Mouse (Mus musculus): Measurements from ENCODE around the gene Msi2. TPM values are rescaled to one million over a fixed set of nuclear protein-coding genes. Genes with fewer than 3 reads are reported as not detected.

Gene Msi2
- total and polyA plus RNA-seq, 3 experiments = 36.5 to 197 (median 144) TPM

- H3K4me1 ChIP-seq (ENCODE audit: insufficient read depth, low read depth, low read length) = no peaks in the 10 kb centered on the region
- no peak for TF ChIP-seq TAL1 (conservative IDR thresholded peaks at IDR 0.05; ENCODE audit: low read depth, low read length)
- no peak for TF ChIP-seq GATA2 (IDR thresholded peaks at IDR 0.05; ENCODE audit: borderline replicate concordance, low read depth, low read length)
- no peak for TF ChIP-seq GATA1 (IDR thresholded peaks at IDR 0.05; ENCODE audit: borderline replicate concordance, low read length)
- ATAC-seq (ENCODE audit: extremely low read depth, insufficient number of reproducible peaks, low FRiP score, poor library complexity, severe bottlenecking) = no peak
- no peak overlapping the region for H3K4me3 ChIP-seq (ENCODE audit: low read depth, low read length)
- no peak for DNase-seq (ENCODE audit: low spot score)
- H3K27me3 ChIP-seq (ENCODE audit: insufficient read depth, low read length) = peaks cover 36% of the 10 kb centered on the region
- no peaks in the 10 kb centered on the region for H3K9me3 ChIP-seq (replicated peaks)
- H3K36me3 ChIP-seq (replicated peaks) = no peaks in the 10 kb centered on the region
Measured at GRCm38 (mm10) chr11:88330799-88331198, 387.5 kb downstream of the Msi2 start.

GRCm38 (mm10) chr11:88328813-88329595 is 389.3 kb downstream of the Msi2 start:
- no peak overlapping the region for H3K4me3 ChIP-seq (ENCODE audit: low read depth, low read length)
- H3K36me3 ChIP-seq (replicated peaks) = no peaks in the 10 kb centered on the region
- no peak for DNase-seq (ENCODE audit: low spot score)
- no peak for ATAC-seq (ENCODE audit: extremely low read depth, insufficient number of reproducible peaks, low FRiP score, poor library complexity, severe bottlenecking)
- H3K27me3 ChIP-seq (ENCODE audit: insufficient read depth, low read length) = peaks cover 35% of the 10 kb centered on the region
- TF ChIP-seq CTCF (IDR thresholded peaks at IDR 0.05; ENCODE audit: low read depth, low read length) = no peak
- no peak for TF ChIP-seq POLR2AphosphoS5 (IDR thresholded peaks at IDR 0.05; ENCODE audit: insufficient replicate concordance, low read depth, low read length)
- no peaks in the 10 kb centered on the region for H3K4me1 ChIP-seq (ENCODE audit: insufficient read depth, low read depth, low read length)
- no peaks in the 10 kb centered on the region for H3K9me3 ChIP-seq (replicated peaks)

- DNase-seq (ENCODE audit: low spot score) = no peak
- no peak overlapping the region for H3K4me3 ChIP-seq (ENCODE audit: low read depth, low read length)
- H3K4me1 ChIP-seq (ENCODE audit: insufficient read depth, low read depth, low read length) = no peaks in the 10 kb centered on the region
- no peak for ATAC-seq (ENCODE audit: extremely low read depth, insufficient number of reproducible peaks, low FRiP score, poor library complexity, severe bottlenecking)
- no peaks in the 10 kb centered on the region for H3K9me3 ChIP-seq (replicated peaks)
- TF ChIP-seq TAL1 (conservative IDR thresholded peaks at IDR 0.05; ENCODE audit: low read depth, low read length) = no peak
- no peak for TF ChIP-seq POLR2AphosphoS5 (IDR thresholded peaks at IDR 0.05; ENCODE audit: insufficient replicate concordance, low read depth, low read length)
- no peak for TF ChIP-seq GATA2 (IDR thresholded peaks at IDR 0.05; ENCODE audit: borderline replicate concordance, low read depth, low read length)
- TF ChIP-seq GATA1 (IDR thresholded peaks at IDR 0.05; ENCODE audit: borderline replicate concordance, low read length) = no peak
- TF ChIP-seq CTCF (IDR thresholded peaks at IDR 0.05; ENCODE audit: low read depth, low read length) = no peak
- H3K27me3 ChIP-seq (ENCODE audit: insufficient read depth, low read length) = peaks cover 32% of the 10 kb centered on the region
- no peaks in the 10 kb centered on the region for H3K36me3 ChIP-seq (replicated peaks)
Measured at GRCm38 (mm10) chr11:88327016-88327415, 391.3 kb downstream of the Msi2 start.

GRCm38 (mm10) chr11:88318850-88319249 is 399.5 kb downstream of the Msi2 start:
- Histone ChIP-seq H3K4me3 (ENCODE audit: low read depth, low read length) (no peak overlapping the region), H3K9me3 (replicated peaks) (no peaks in the 10 kb centered on the region), H3K27me3 (ENCODE audit: insufficient read depth, low read length) (peaks cover 9% of the 10 kb centered on the region), H3K36me3 (replicated peaks) (no peaks in the 10 kb centered on the region), H3K4me1 (ENCODE audit: insufficient read depth, low read depth, low read length) (no peaks in the 10 kb centered on the region)
- DNase-seq (ENCODE audit: low spot score) (no peak), ATAC-seq (ENCODE audit: extremely low read depth, insufficient number of reproducible peaks, low FRiP score, poor library complexity, severe bottlenecking) (no peak)
- TF ChIP-seq GATA2 (IDR thresholded peaks at IDR 0.05; ENCODE audit: borderline replicate concordance, low read depth, low read length) (no peak), CTCF (IDR thresholded peaks at IDR 0.05; ENCODE audit: low read depth, low read length) (no peak), TAL1 (conservative IDR thresholded peaks at IDR 0.05; ENCODE audit: low read depth, low read length) (no peak), POLR2AphosphoS5 (IDR thresholded peaks at IDR 0.05; ENCODE audit: insufficient replicate concordance, low read depth, low read length) (no peak), GATA1 (IDR thresholded peaks at IDR 0.05; ENCODE audit: borderline replicate concordance, low read length) (no peak)

GRCm38 (mm10) chr11:88315393-88315792 is 402.9 kb downstream of the Msi2 start:
- H3K9me3 ChIP-seq (replicated peaks) = no peaks in the 10 kb centered on the region
- ATAC-seq (ENCODE audit: extremely low read depth, insufficient number of reproducible peaks, low FRiP score, poor library complexity, severe bottlenecking) (no peak), DNase-seq (ENCODE audit: low spot score) (no peak)
- TF ChIP-seq CTCF (IDR thresholded peaks at IDR 0.05; ENCODE audit: low read depth, low read length) (no peak), POLR2AphosphoS5 (IDR thresholded peaks at IDR 0.05; ENCODE audit: insufficient replicate concordance, low read depth, low read length) (no peak), GATA2 (IDR thresholded peaks at IDR 0.05; ENCODE audit: borderline replicate concordance, low read depth, low read length) (no peak), TAL1 (conservative IDR thresholded peaks at IDR 0.05; ENCODE audit: low read depth, low read length) (no peak), GATA1 (IDR thresholded peaks at IDR 0.05; ENCODE audit: borderline replicate concordance, low read length) (no peak)
- no peaks in the 10 kb centered on the region for H3K4me1 ChIP-seq (ENCODE audit: insufficient read depth, low read depth, low read length)
- no peak overlapping the region for H3K4me3 ChIP-seq (ENCODE audit: low read depth, low read length)
- H3K27me3 ChIP-seq (ENCODE audit: insufficient read depth, low read length) = peaks cover 35% of the 10 kb centered on the region
- H3K36me3 ChIP-seq (replicated peaks) = no peaks in the 10 kb centered on the region

- H3K36me3 ChIP-seq (replicated peaks) = no peaks in the 10 kb centered on the region
- DNase-seq (ENCODE audit: low spot score) (no peak), ATAC-seq (ENCODE audit: extremely low read depth, insufficient number of reproducible peaks, low FRiP score, poor library complexity, severe bottlenecking) (no peak)
- TF ChIP-seq GATA1 (IDR thresholded peaks at IDR 0.05; ENCODE audit: borderline replicate concordance, low read length) = no peak
- TF ChIP-seq POLR2AphosphoS5 (IDR thresholded peaks at IDR 0.05; ENCODE audit: insufficient replicate concordance, low read depth, low read length) = no peak
- TF ChIP-seq CTCF (IDR thresholded peaks at IDR 0.05; ENCODE audit: low read depth, low read length) = no peak
- TF ChIP-seq TAL1 (conservative IDR thresholded peaks at IDR 0.05; ENCODE audit: low read depth, low read length) = no peak
- TF ChIP-seq GATA2 (IDR thresholded peaks at IDR 0.05; ENCODE audit: borderline replicate concordance, low read depth, low read length) = no peak
- H3K4me3 ChIP-seq (ENCODE audit: low read depth, low read length) = no peak overlapping the region
- H3K9me3 ChIP-seq (replicated peaks) = no peaks in the 10 kb centered on the region
- no peaks in the 10 kb centered on the region for H3K4me1 ChIP-seq (ENCODE audit: insufficient read depth, low read depth, low read length)
- peaks cover 43% of the 10 kb centered on the region for H3K27me3 ChIP-seq (ENCODE audit: insufficient read depth, low read length)
Measured at GRCm38 (mm10) chr11:88314471-88314870, 403.8 kb downstream of the Msi2 start.
